ENCODE assay signal across 9 mouse cellular contexts in genomic region chr5:104460856-104461255, GRCm38 (mm10). TPM values are rescaled to one million over a fixed set of nuclear protein-coding genes. Genes with fewer than 3 reads are reported as not detected.
DNase-seq lines count a peak whose midpoint lies in the region; ATAC-seq and TF ChIP-seq lines count a peak whose summit lies in the region.
"Had no signal": no experiment of that assay in that cellular context is flagged by ENCODE, and none has a peak within 500 bp of the region (broad histone marks: within the 10 kb centered on the region; RNA-seq: fewer than 3 reads in every experiment).

No protein-coding gene starts in this region.

- no peak overlapping the region for H3K27ac ChIP-seq in lung, embryonic 14.5 days (ENCODE audit: low read depth)
- H3K27ac ChIP-seq in heart, embryonic 11.5 days (ENCODE audit: low read depth, low read length): no peak overlapping the region
- H3K27ac ChIP-seq in neural tube, embryonic 12.5 days: no peak overlapping the region

- DNase-seq in lung, embryonic 14.5 days: peak; percentile 45
- DNase-seq in lung, postnatal 14 days: no peak
- peak; percentile 35 to 57 for DNase-seq in kidney, postnatal 25 days
- no peak for DNase-seq in ovary, adult 18-20 months (ENCODE audit: low spot score)
- no peak for DNase-seq in urinary bladder, postnatal 4 days (ENCODE audit: low spot score in 2 of 2)

- H3K4me1 ChIP-seq in lung, embryonic 14.5 days (ENCODE audit: insufficient read depth): no peaks in the 10 kb centered on the region
- H3K4me1 ChIP-seq in heart, embryonic 11.5 days (ENCODE audit: control insufficient read depth, insufficient read depth, low read length): peaks cover 4% of the 10 kb centered on the region
- H3K4me1 ChIP-seq in neural tube, embryonic 12.5 days: peaks cover 10% of the 10 kb centered on the region; the same call in 1 of the 2 replicates

- 23% methylated on average over 6 of the region's 7 CpGs for WGBS in lung, embryonic 14.5 days
- WGBS in heart, embryonic 11.5 days (ENCODE audit: insufficient replicate concordance): 60% methylated on average over 6 of the region's 7 CpGs
- 63% methylated on average over 6 of the region's 7 CpGs for WGBS in neural tube, embryonic 12.5 days

- no peak for TF ChIP-seq CTCF in lung, embryonic 14.5 days (IDR thresholded peaks at IDR 0.05; ENCODE audit: low read depth)

- peaks cover 21% of the 10 kb centered on the region for H3K36me3 ChIP-seq in lung, embryonic 14.5 days (ENCODE audit: insufficient read depth)
- 0 out of 2 replicates have a peak, but pooled peaks cover 2% of the 10 kb centered on the region for H3K36me3 ChIP-seq in heart, embryonic 11.5 days (ENCODE audit: control insufficient read depth, insufficient read depth, low read length)
- H3K36me3 ChIP-seq in neural tube, embryonic 12.5 days: peaks cover 10% of the 10 kb centered on the region; the same call in 1 of the 2 replicates

- peak overlapping the region; percentile 88 for H3K4me3 ChIP-seq in lung, embryonic 14.5 days (ENCODE audit: low read depth, low read length)
- H3K4me3 ChIP-seq in heart, embryonic 11.5 days (ENCODE audit: low read depth, low read length): peak overlapping the region; percentile 86
- H3K4me3 ChIP-seq in neural tube, embryonic 12.5 days: peak overlapping the region; percentile 74

- no peaks in the 10 kb centered on the region for H3K27me3 ChIP-seq in lung, embryonic 14.5 days (ENCODE audit: insufficient read depth, low read length)
- no peaks in the 10 kb centered on the region for H3K27me3 ChIP-seq in heart, embryonic 11.5 days (ENCODE audit: control insufficient read depth, insufficient read depth, low read length)
- no peaks in the 10 kb centered on the region for H3K27me3 ChIP-seq in neural tube, embryonic 12.5 days (replicated peaks)
- H3K27me3 ChIP-seq: Patski had no signal

- H3K9me3 ChIP-seq in lung, embryonic 14.5 days (ENCODE audit: low read depth, low read length): no peaks in the 10 kb centered on the region; the same call in 1 of the 2 replicates
- H3K9me3 ChIP-seq in heart, embryonic 11.5 days (replicated peaks; ENCODE audit: control insufficient read depth, low read length): no peaks in the 10 kb centered on the region
- H3K9me3 ChIP-seq in neural tube, embryonic 12.5 days: 0 out of 2 replicates have a peak, but pooled peaks cover 4% of the 10 kb centered on the region

- no peak overlapping the region for H3K9ac ChIP-seq in lung, embryonic 14.5 days
- H3K9ac ChIP-seq in heart, embryonic 11.5 days (ENCODE audit: low read depth, low read length): no peak overlapping the region
- no peak overlapping the region for H3K9ac ChIP-seq in neural tube, embryonic 12.5 days

- H3K4me2 ChIP-seq in lung, embryonic 14.5 days: peak overlapping the region; percentile 66
- H3K4me2 ChIP-seq in heart, embryonic 11.5 days: peak overlapping the region; percentile 74
- H3K4me2 ChIP-seq in neural tube, embryonic 12.5 days (replicated peaks): peak overlapping the region; percentile 83

- no peak for ATAC-seq in lung, embryonic 14.5 days (ENCODE audit: insufficient read depth)
- ATAC-seq in heart, embryonic 11.5 days (replicated peaks; ENCODE audit: insufficient number of reproducible peaks, low FRiP score, low TSS enrichment): no peak
- ATAC-seq in neural tube, embryonic 12.5 days (ENCODE audit: low FRiP score, low read depth): no peak
- no peak for ATAC-seq in megakaryocyte, adult 5-6 weeks (ENCODE audit: poor library complexity, severe bottlenecking)

RNA-seq across cellular contexts. Expression of gene Pkd2, which starts 1.6 kb away (rescaled TPM):
- polyA plus RNA-seq in lung, embryonic 14.5 days (2014; fragmentation: Nextera tagmentation; extraction: Ambion mirVana): 22.0 and 23.9 TPM in 2 replicates
- 10.9 and 11.4 TPM in 2 replicates for polyA plus RNA-seq in heart, embryonic 11.5 days (2014; fragmentation: Nextera tagmentation; extraction: Ambion mirVana)
- polyA plus RNA-seq in neural tube, embryonic 12.5 days (2016; fragmentation: Nextera tagmentation; extraction: Ambion mirVana): 16.2 and 16.3 TPM in 2 replicates
- 1.8 and 3.0 TPM in 2 replicates for total RNA-seq in megakaryocyte, adult 5-6 weeks (2015)
- 3.3 and 3.4 TPM in 2 replicates for total RNA-seq in megakaryocyte, adult 5-6 weeks (2017)

RNA-seq across cellular contexts. Expression of gene Spp1, which starts 25.9 kb away (rescaled TPM):
- 6.6 and 7.4 TPM in 2 replicates for polyA plus RNA-seq in lung, embryonic 14.5 days (2014; fragmentation: Nextera tagmentation; extraction: Ambion mirVana)
- 1.3 and 2.3 TPM in 2 replicates for polyA plus RNA-seq in heart, embryonic 11.5 days (2014; fragmentation: Nextera tagmentation; extraction: Ambion mirVana)
- polyA plus RNA-seq in neural tube, embryonic 12.5 days (2016; fragmentation: Nextera tagmentation; extraction: Ambion mirVana): 4.3 and 4.7 TPM in 2 replicates
- 16.5 and 20.4 TPM in 2 replicates for total RNA-seq in megakaryocyte, adult 5-6 weeks (2015)
- total RNA-seq in megakaryocyte, adult 5-6 weeks (2017): 9.6 and 11.2 TPM in 2 replicates

RNA-seq across cellular contexts. Expression of gene BC005561, which starts 47.3 kb away (rescaled TPM):
- 13.1 and 14.2 TPM in 2 replicates for polyA plus RNA-seq in lung, embryonic 14.5 days (2014; fragmentation: Nextera tagmentation; extraction: Ambion mirVana)
- 9.2 and 9.9 TPM in 2 replicates for polyA plus RNA-seq in heart, embryonic 11.5 days (2014; fragmentation: Nextera tagmentation; extraction: Ambion mirVana)
- 17.3 and 17.7 TPM in 2 replicates for polyA plus RNA-seq in neural tube, embryonic 12.5 days (2016; fragmentation: Nextera tagmentation; extraction: Ambion mirVana)
- total RNA-seq in megakaryocyte, adult 5-6 weeks (2015): 3.3 and 5.6 TPM in 2 replicates
- total RNA-seq in megakaryocyte, adult 5-6 weeks (2017): 3.5 and 4.5 TPM in 2 replicates

Comparison
In these comparisons a context has a peak if more than half of its experiments do, and no peak if none do; other contexts are left out.
1. DNase-seq: peak in lung, embryonic 14.5 days (single experiment) and kidney, postnatal 25 days (2 of 2); none in lung, postnatal 14 days (single experiment), ovary, adult 18-20 months (single experiment) and urinary bladder, postnatal 4 days (0 of 2).
2. Peak in every context shown above with its lines, with median percentiles within 50 percentile points of each other: H3K4me2 ChIP-seq and H3K4me3 ChIP-seq.